Mouse (Mus musculus): ENCODE data around the gene Gm9837. TPM values are rescaled to one million over a fixed set of nuclear protein-coding genes. Genes with fewer than 3 reads are reported as not detected.
"Not testable (repeated sequence)": the region's sequence is repeated elsewhere in the genome, so short reads cannot be mapped to it uniquely, and the experiment has no call there.

Gene Gm9837
- total RNA-seq, 1 experiment from 2014 or later, result not detected

GRCm38 (mm10) chr11:53431347-53432056 is 38.8 kb downstream of the Gm9837 start:
- ATAC-seq (replicated peaks; ENCODE audit: insufficient number of reproducible peaks, low FRiP score, low TSS enrichment, poor library complexity, severe bottlenecking), result no peak

GRCm38 (mm10) chr11:53430670-53431346 is 39.5 kb downstream of the Gm9837 start, which contains the start of the genes Uqcrq and Gdf9:
TSS of gene Uqcrq (minus strand) at chr11:53430831.
TSS of gene Gdf9 (plus strand) at chr11:53431023.
- peak; percentile 93 for ATAC-seq (replicated peaks; ENCODE audit: insufficient number of reproducible peaks, low FRiP score, low TSS enrichment, poor library complexity, severe bottlenecking)

- peak; percentile 4; the same call in 1 of the 2 replicates for ATAC-seq (replicated peaks; ENCODE audit: insufficient number of reproducible peaks, low FRiP score, low TSS enrichment, poor library complexity, severe bottlenecking)
Measured at GRCm38 (mm10) chr11:53430300-53430669, 40.0 kb downstream of the Gm9837 start.

GRCm38 (mm10) chr11:53429182-53429581 is 41.1 kb downstream of the Gm9837 start:
- no peak for ATAC-seq (replicated peaks; ENCODE audit: insufficient number of reproducible peaks, low FRiP score, low TSS enrichment, poor library complexity, severe bottlenecking)

GRCm38 (mm10) chr11:53428716-53429057 is 41.6 kb downstream of the Gm9837 start:
- no peak for ATAC-seq (replicated peaks; ENCODE audit: insufficient number of reproducible peaks, low FRiP score, low TSS enrichment, poor library complexity, severe bottlenecking)

GRCm38 (mm10) chr11:53427993-53428715 is 42.1 kb downstream of the Gm9837 start:
- ATAC-seq (replicated peaks; ENCODE audit: insufficient number of reproducible peaks, low FRiP score, low TSS enrichment, poor library complexity, severe bottlenecking), result no peak

- not testable (repeated sequence) for ATAC-seq (replicated peaks; ENCODE audit: insufficient number of reproducible peaks, low FRiP score, low TSS enrichment, poor library complexity, severe bottlenecking)
Measured at GRCm38 (mm10) chr11:53426914-53427313, 43.4 kb downstream of the Gm9837 start.

GRCm38 (mm10) chr11:53425711-53426255 is 44.5 kb downstream of the Gm9837 start:
- ATAC-seq (replicated peaks; ENCODE audit: insufficient number of reproducible peaks, low FRiP score, low TSS enrichment, poor library complexity, severe bottlenecking), result no peak

GRCm38 (mm10) chr11:53425251-53425650 is 45.0 kb downstream of the Gm9837 start:
- no peak for ATAC-seq (replicated peaks; ENCODE audit: insufficient number of reproducible peaks, low FRiP score, low TSS enrichment, poor library complexity, severe bottlenecking)

GRCm38 (mm10) chr11:53424826-53425225 is 45.5 kb downstream of the Gm9837 start:
- ATAC-seq (replicated peaks; ENCODE audit: insufficient number of reproducible peaks, low FRiP score, low TSS enrichment, poor library complexity, severe bottlenecking), result no peak

- no peak for ATAC-seq (replicated peaks; ENCODE audit: insufficient number of reproducible peaks, low FRiP score, low TSS enrichment, poor library complexity, severe bottlenecking)
Measured at GRCm38 (mm10) chr11:53423036-53423435, 47.2 kb downstream of the Gm9837 start, which contains the start of gene Leap2. TSS of gene Leap2 (minus strand) at chr11:53423170.

Other genes starting within 250 kb of the Gm9837 start
- 251 to 386 TPM (median 355 TPM) in 3 replicates for gene Hspa4, start 170.0 kb downstream of the Gm9837 start, total RNA-seq (2017)
- 2.3 to 9.1 TPM (median 5.5 TPM) in 3 replicates for gene Zcchc10, start 145.8 kb downstream of the Gm9837 start, total RNA-seq (2017)
- 73.5 to 126 TPM (median 78.0 TPM) in 3 replicates for gene Aff4, start 119.6 kb downstream of the Gm9837 start, total RNA-seq (2017)
- not detected in 3 replicates for gene Leap2, start 47.3 kb downstream of the Gm9837 start, total RNA-seq (2017)
- 11.2 to 22.8 TPM (median 17.8 TPM) in 3 replicates for gene Uqcrq, start 39.6 kb downstream of the Gm9837 start, total RNA-seq (2017)
- gene Gdf9, start 39.5 kb downstream of the Gm9837 start, total RNA-seq (2017), result not detected in 3 replicates
- gene Gm10447, start 13.4 kb downstream of the Gm9837 start, total RNA-seq (2017), result not detected in 3 replicates
- gene Shroom1, start 13.3 kb downstream of the Gm9837 start, total RNA-seq (2017), result not detected in 3 replicates
- not detected in 3 replicates for gene Gm9945, start 9.7 kb upstream of the Gm9837 start, total RNA-seq (2017)
- not detected in 3 replicates for gene Sowaha, start 9.8 kb upstream of the Gm9837 start, total RNA-seq (2017)
- 2.9 to 4.1 TPM (median 3.8 TPM) in 3 replicates for gene Sept8, start 48.8 kb upstream of the Gm9837 start, total RNA-seq (2017)
- 2.8 to 6.1 TPM (median 3.6 TPM) in 3 replicates for gene Kif3a, start 96.9 kb upstream of the Gm9837 start, total RNA-seq (2017)
- 2.8 to 29.9 TPM (median 19.5 TPM) in 3 replicates for gene Il4, start 148.2 kb upstream of the Gm9837 start, total RNA-seq (2017)
- 0.29 to 2.5 TPM in 2 of 3 replicates, not detected in the other for gene Il13, start 164.2 kb upstream of the Gm9837 start, total RNA-seq (2017)
- 27.8 to 53.5 TPM (median 45.6 TPM) in 3 replicates for gene Rad50, start 236.8 kb upstream of the Gm9837 start, total RNA-seq (2017)

All from monocyte, adult 5-6 weeks (primary cell).